Mouse (Mus musculus) heart, adult 2 months (tissue): ENCODE results near the gene Jak3.

Experiments used
- CTCF ChIP-seq: fragments of 200-600 bp; IDR thresholded peaks from 2 replicates; pipeline ENCODE4 v1.8.1; 2022; ENCODE audit warnings: antibody characterized with exemption, mild to moderate bottlenecking, moderate library complexity
- POLR2A ChIP-seq: fragments of 200-500 bp; IDR thresholded peaks from 2 replicates; pipeline ENCODE4 v1.6.1; 2011; ENCODE audit warnings: mild to moderate bottlenecking, low read depth, low read length, control low read depth; ENCODE audit not compliant: insufficient read depth

- TF ChIP-seq CTCF: peak; percentile 22; the same call in 1 of the 2 replicates
- no peak; the same call in 1 of the 2 replicates for TF ChIP-seq POLR2A
Measured at GRCm38 (mm10) chr8:71627265-71628099, 48.6 kb upstream of the Jak3 start.
